Mouse (Mus musculus) layer of hippocampus, adult 8-10 months (tissue): ENCODE measurements around the gene Btbd19. TPM values are rescaled to one million over a fixed set of nuclear protein-coding genes. Genes with fewer than 3 reads are reported as not detected.

ENCODE experiments used
- DNase-seq, 2 experiments: peaks; one replicate each; pipeline ENCODE4 v3.0.0; 2022; ENCODE audit warnings: low spot score in 2 of 2
- total RNA-seq, 4 experiments: library from RNA; stranded (reverse); gene quantifications; 2 replicates each; pipeline ENCODE4 v1.2.4; 2022

Gene Btbd19
- total RNA-seq, 4 experiments from 2014 or later = 12.9 to 18.3 (median 16.2) TPM

GRCm38 (mm10) chr4:117115592-117115991, 9.9 kb downstream of the Btbd19 start:
- no peak for DNase-seq

DNA sequence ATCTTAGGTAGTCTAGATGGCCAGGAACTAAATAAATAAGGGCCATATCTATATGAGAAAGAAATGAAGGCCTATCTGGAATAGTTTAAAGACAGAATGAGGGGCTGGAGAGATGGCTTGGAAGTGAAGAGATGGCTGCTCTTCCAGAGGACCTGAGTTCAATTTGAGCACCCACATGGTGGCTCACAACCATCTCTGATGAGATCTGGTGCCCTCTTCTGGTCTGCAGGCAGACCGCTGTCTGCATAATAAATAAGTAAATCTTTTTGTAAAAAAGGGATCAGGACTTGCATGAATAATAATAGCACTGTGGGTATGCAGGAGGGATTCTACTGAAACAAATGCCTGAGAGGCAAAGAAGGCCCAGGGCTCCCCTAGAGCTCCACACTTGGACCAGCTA, 12.3 kb downstream of the Btbd19 start:
- no peak for DNase-seq

GRCm38 (mm10) chr4:117110985-117111384, 14.5 kb downstream of the Btbd19 start:
- DNase-seq = no peak

- no peak for DNase-seq
Observed at GRCm38 (mm10) chr4:117110249-117110648, 15.3 kb downstream of the Btbd19 start.

DNA sequence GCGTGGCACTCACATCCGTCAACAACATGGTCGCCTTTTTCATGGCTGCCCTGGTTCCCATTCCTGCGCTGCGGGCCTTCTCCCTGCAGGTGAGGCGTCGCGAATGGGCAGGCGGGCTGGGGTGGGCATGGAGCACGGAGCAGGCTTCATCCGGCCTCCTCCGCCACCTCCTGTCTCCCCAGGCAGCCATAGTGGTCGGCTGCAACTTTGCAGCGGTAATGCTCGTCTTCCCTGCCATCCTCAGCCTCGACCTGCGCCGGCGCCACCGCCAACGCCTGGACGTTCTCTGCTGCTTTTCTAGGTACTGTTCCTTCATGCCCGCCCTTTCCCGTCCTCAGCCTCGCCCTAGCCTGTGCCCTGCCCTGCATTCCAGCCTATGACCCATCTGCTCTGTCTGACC, 16.2 kb downstream of the Btbd19 start:
- DNase-seq = no peak

DNA sequence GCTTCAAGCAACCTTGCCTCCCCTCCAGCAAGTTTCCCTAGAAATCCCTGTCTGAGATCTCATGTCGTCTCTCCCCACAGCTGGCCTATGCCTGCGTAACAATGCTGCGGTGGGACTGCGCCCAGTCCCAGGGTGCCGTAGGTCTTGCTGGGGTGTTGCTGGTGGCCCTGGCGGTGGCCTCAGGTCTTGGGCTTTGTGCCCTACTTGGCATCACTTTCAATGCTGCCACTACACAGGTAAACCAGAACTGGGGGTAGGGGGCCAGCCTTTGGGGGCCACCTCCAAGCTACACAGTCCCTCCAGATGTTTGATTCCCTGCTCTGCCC, 17.0 kb downstream of the Btbd19 start:
- DNase-seq = no peak

GRCm38 (mm10) chr4:117107813-117108523, 17.6 kb downstream of the Btbd19 start:
- DNase-seq = no peak

GRCm38 (mm10) chr4:117105127-117105526, 20.4 kb downstream of the Btbd19 start:
- no peak for DNase-seq

- no peak for DNase-seq
Observed at GRCm38 (mm10) chr4:117104672-117105071, 20.9 kb downstream of the Btbd19 start.

GRCm38 (mm10) chr4:117101218-117101617, 24.3 kb downstream of the Btbd19 start:
- no peak for DNase-seq

- no peak for DNase-seq
Observed at GRCm38 (mm10) chr4:117100036-117100435, 25.5 kb downstream of the Btbd19 start.

GRCm38 (mm10) chr4:117098764-117099036, 26.8 kb downstream of the Btbd19 start:
- DNase-seq = no peak

DNA sequence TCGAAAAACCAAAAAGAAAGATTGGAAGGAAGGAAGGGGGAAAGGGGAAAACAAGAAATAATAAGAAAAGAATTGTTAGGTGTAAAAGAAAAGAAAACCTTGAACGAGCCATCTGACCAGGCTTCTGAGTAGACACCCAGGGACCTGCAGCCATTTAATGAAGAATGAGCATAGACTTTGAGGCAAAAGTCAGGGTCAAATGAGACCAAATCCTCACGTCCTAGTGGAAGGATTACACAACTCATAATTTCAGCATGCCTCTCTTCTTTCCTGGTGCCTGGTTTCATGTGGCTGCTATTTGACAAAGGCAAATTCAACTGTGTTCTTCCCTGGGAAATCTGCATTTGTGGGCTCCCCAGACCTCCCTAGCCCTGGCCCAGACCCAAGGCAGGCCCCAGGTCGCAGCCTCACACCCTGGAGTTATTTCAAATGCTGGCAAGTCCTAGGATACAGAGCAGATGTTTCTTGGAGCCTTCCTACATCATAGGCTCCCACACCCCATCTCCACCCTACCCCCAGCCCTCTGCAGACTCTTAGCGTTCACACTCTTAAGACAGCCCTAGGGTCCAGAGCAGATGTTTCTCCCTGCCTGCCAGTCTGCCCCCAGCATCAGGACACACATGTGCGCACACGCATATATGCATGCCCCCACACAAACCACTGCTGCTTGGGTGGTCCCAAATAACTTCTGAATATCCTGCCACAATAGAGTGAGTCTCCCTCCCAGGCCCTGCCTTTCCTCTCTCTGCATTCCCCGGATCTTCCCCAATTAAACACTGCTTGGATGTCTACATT, 27.4 kb downstream of the Btbd19 start:
- no peak for DNase-seq

GRCm38 (mm10) chr4:117096666-117097065, 28.9 kb downstream of the Btbd19 start:
- DNase-seq = no peak

DNA sequence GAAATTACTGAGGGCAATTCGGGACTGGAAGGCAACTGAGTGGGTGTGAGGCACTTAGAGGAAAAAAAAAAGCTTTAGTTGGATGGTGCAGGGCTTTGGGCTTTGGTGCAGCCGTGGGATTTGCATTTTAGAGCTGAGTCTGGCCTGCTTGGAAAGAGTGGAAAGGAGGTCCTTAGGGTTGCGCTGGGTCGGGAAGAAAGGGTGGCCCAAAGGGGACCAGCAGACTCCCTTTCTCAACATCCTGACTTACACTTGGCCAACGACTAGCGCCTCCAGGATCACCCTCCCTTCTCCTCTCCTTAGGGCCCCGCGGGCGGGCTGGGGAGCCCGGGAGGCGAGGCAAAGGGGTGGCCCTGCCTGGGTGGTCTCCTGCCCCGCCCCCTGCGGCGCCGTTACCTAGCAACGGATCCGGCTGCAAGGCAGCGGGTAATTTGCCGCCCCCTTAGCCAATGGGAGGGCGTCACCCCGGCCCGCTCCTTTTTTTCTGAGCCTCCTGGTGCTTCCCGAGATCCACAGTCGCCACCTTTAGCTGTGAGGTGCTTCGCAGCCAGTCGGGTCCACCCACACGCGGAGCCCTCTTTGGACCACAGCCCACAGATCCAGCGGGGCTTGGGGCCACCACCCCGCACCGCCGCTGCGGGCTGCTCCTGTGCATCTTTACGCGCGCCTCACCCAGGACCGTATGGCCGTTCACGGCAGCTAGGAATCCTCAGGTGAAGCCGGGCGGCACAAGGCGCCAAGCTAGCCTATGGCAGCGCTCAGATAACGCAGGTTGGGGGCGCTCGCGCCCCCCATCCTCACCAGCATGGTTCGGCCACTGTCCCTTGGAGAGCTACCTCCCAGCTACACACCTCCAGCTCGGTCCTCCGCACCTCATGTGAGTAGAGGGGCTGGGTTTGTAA, 29.7 kb downstream of the Btbd19 start, which contains the start of gene Ptch2:
TSS of gene Ptch2 (plus strand) at position 525 of the 902 bp plus-strand sequence.
- DNase-seq = peak; percentile 20 to 28

GRCm38 (mm10) chr4:117094626-117095361, 30.7 kb downstream of the Btbd19 start:
- DNase-seq = no peak

DNA sequence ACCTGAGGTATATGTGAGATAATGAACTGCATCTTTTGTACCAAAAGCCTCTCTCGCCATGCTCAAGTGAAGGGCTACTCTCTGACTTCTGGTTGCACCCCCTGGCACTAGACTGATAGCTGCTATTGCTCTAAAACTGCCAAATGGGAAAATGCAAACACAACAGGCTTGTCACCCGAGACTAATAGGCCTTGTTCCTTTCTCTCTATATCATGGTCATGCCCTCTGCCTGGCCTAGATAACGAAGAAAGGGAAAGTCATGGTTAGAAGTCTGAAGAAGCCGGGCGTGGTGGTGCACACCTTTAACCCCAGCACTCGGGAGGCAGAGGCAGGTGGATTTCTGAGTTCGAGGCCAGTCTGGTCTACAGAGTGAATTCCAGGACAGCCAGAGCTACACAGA, 34.9 kb downstream of the Btbd19 start:
- no peak for DNase-seq

DNA sequence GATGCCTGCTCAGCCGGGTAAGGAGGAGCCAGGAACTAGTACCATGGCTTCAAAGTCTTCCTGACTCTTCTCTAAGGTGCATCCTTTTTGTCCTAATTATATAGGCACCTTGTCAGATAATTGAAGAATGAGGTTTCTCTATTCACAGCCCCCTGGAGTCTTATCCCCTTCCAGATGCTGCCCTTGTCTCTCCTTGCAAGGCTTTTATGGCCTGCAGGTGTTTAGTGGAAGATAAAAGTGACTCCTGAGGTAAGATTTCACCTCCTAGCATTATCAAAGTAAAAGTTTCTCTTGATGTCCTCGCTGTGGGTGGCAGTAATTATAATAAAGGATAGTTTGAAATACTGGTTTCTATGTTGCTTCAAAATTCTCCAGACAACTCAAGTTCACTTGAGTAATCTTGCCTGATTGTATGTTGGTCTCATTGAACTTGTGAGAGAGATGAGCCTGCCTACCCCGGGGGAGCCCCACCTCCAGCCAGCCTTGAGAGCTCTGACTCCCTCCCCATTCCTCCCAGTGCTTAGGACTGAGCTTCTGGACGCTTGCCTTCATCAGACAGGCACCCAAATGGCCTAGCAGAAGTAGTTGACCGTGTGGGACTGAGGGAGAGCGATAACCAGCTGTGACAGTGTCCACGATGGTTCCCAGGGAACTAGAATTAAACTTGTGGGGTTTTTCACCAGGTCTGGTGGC, 37.4 kb downstream of the Btbd19 start:
- no peak for DNase-seq

DNA sequence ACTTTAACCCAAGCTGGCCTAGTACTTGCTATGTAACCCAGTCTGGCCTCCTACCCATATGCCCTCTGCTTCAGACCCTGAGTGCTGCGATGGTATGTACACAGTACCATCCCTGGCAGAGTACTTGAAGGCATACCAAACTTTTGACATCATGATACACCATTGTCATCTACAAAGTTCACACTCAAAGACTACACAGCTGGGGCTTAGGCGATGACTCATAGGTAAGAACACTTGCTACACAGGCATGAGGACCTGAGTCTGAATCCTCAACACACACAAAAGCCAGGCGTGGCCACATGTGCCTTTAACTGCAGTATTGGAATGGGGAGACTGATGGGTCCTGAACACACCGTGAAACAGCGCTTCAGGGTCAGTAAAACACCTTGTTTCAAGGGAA, 54.3 kb downstream of the Btbd19 start:
- DNase-seq = no peak

DNA sequence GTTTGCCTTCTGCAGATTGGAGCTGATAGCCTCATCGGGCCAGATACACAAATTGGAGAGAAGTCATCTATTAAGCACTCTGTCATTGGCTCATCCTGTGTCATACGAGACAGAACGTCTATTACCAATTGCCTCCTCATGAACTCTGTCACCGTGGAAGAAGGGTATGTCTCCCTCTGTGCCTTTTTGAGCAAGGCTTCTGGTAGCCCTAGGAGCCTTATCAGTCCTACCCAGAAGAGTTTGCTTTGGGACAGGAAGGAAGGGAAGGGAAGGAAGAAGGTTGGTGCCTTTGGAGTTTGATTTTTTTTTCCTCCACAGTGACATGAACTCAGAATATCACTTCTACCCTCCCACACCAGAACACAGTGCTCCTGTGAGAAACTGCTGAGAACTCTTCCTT, 54.9 kb downstream of the Btbd19 start:
- DNase-seq = no peak

DNA sequence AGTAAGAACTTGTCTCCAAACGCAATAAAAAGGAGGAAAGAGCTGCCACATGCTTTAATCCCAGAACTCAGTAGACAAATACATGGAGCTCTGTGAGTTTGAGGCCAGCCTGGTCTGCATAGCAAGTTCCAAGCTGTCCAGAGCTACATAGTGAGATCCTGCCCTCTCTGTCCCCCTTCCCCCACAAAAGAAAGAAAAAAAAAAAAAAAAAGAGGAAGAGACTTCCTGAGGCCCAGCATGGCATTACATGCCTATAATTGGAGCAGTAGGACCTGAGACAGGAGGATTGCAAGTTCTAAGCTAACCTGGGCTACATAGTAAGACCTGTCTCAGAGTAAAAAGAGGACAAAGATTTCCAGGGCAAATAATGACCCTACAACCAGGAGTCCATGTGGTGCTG, 55.9 kb downstream of the Btbd19 start:
- DNase-seq = no peak
